Mouse (Mus musculus): Measurements from ENCODE around the gene Arhgef25.
"Not testable (repeated sequence)": the region's sequence is repeated elsewhere in the genome, so short reads cannot be mapped to it uniquely, and the experiment has no call there.

The Arhgef25 gene

DNA sequence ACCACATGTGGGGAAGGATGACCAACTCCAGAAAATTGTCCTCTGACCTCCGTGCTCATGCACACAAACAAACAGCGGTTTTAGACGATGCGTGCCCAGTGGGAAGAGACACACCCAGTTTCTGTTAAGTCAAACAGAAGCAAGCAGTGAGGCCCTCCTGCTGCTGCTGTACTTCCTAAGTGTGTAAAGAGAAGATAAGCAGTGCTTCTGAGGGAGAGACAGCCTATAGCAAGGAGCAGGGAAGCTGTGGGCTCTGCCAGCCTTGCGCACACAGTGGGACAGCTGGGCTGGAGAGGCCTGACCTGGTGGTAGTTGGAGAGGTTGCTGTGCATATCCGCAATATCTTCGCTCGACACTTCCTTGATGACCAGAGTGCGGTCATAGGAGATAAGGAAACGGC, 15.5 kb upstream of the Arhgef25 start:
- no peak for DNase-seq (ENCODE audit: low read depth, low spot score)

DNA sequence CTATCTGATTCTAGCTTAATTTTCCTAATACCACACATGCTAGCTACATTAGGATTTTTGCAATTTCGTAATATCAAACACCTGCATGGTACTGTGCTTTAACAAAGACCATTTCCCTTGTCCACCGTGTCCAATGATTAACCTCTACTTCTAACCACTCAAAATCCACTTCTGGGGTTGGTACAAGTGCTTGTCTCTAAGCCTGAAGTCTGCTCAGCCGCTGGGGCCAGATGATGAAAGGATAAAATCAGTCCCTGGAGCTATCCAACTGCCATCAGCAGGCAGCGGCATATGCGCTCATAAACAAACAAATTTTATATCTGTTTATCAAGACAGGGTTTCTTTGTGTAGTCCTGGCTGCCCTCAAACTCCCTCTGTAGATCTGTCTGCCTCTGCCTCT, 14.7 kb upstream of the Arhgef25 start:
- no peak for DNase-seq (ENCODE audit: low read depth, low spot score)

DNA sequence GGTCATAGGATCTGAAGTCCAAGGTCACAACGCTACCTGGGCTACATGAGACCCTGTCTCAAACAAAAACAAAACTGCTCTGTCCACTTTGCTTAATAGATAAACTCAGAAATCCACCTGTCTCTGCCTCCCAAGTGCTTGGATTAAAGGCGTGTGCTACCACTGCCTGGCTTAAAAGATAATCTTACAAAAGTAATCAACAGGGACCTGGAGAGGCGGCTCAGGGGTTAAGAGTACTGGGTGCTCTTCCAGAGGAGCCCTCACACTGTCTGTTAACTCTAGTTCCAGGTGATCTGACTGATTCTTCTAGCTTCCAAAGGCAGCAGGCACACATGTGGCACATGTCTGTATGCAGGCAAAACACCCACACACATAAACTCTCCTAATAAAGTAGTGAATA, 13.2 kb upstream of the Arhgef25 start:
- DNase-seq (ENCODE audit: low read depth, low spot score), result no peak

DNA sequence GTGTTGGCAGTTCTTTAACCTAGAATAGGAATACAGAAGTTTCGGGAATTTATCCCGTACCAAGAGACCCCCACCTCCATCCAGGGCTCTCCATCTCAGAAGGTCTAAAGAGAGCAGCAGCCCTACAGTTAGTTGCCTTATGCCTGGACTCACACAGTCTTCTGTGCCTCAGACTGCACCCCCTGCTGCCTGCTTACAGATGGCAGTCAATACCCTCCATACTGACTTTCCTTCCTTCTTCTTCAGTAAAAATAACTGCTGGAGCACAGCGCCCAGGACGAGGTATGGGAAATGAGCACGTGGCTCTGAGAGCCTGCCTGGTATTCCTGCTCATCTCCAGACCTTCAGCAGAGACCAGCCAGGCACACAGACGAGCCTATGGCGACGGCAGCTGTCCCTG, 10.4 kb upstream of the Arhgef25 start:
- peak; percentile 31 for DNase-seq (ENCODE audit: low read depth, low spot score)

DNA sequence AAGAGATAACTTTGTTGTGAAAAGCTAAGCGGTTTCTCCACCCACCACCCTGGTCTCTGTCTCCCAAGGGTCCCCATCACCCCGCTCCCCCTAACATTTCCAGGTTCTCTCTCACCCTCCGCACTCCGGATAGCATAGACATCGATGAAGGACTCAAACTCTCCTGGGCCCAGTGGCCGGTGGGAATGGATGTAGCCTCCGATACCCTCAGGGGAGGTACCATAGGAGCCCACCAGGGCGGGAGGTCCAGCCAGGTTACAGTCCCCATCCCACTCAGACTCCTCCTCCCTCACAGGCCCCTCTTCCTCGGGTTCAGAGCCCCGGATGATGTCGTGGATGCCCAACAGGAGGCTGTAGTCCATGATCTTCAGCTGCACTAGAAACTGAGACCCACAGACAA, 9.6 kb upstream of the Arhgef25 start:
- no peak for DNase-seq (ENCODE audit: low read depth, low spot score)

DNA sequence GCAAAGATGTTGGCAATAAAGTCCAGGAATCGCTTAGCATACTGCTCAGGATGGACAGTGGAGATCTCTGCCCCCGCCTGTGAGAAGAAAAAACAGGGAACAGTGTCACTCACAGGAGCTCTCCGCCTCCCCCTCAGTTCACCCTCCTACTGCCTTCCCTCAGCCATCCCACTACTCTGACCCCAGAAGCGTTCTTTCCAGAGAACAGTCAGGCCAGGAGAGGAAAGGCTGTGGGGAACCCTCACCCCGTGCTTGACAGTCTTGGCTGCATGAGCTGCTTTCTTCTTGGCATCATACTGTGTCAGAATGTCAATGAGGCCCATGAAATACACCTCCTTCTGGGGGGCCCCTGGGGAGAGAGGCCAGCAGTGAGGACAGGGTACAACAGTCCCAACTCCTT, 9.2 kb upstream of the Arhgef25 start:
- DNase-seq (ENCODE audit: low read depth, low spot score), result no peak

DNA sequence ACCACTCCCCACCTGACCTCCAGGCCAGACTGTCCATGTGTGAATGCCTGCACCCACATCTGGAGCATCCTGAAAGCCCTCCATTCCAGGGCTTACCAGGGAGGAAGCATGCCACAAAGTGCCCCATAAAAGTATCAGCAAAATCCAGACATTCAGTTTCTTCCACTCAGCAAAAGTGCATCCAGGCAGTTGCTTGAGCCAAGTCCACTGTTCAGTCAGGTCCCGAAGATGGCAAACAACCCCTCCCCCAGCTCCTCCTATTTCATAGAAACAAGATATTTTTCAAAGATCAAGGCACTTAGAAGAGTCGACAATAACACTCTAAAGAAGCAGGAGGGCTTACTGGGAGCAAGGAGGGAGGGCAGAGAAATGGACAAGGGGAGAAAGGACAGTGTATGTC, 8.6 kb upstream of the Arhgef25 start:
- DNase-seq (ENCODE audit: low read depth, low spot score), result no peak

DNA sequence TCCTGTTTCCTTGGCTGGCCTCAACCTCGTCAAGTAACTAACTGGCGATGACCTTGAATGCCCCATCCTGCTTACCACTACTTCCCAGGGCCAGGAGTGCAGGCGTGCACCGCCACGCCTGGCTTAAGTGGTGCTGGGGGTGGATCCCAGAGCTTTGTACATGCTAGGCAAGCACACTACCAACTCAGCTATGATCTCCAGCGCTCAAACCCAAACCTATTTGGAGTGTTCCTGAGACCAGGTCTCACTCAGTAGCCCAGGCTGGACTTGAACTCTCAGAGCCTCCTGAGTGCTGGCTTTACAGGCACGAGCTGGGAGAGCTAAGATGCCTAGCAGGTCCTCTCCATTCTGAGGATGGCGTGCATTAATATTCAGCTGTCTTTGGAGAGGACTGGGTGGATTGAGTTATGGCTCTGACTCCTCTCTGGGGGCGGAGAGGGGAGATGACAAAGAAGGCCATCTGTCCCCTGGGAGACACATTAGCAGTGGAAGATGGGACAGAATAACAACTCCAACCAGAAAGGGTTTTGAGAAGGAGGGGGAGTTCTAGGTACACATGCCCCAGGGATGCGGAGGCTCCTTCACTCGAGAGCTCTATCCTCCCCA, 7.7 kb upstream of the Arhgef25 start:
- DNase-seq (ENCODE audit: low read depth, low spot score), result no peak

DNA sequence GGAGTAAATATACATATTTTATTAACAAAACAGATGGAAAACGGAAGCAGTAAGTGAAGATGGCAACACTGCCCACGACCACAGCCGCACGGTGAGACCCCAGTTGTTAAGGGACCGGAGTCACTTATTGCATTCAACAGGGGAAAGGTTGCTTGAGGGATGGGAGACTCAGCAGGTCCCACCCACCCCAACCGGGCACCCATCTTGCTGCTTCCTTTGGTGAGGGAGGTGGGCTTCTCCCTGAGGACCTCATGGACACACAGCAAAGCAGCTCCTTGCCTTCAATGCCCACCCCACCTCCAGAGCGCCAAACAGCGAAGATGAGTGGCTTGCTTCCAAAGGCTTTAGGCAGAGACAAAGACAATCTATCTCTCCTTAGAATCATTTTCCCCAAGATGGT, 7.2 kb upstream of the Arhgef25 start:
- DNase-seq (ENCODE audit: low read depth, low spot score), result no peak

DNA sequence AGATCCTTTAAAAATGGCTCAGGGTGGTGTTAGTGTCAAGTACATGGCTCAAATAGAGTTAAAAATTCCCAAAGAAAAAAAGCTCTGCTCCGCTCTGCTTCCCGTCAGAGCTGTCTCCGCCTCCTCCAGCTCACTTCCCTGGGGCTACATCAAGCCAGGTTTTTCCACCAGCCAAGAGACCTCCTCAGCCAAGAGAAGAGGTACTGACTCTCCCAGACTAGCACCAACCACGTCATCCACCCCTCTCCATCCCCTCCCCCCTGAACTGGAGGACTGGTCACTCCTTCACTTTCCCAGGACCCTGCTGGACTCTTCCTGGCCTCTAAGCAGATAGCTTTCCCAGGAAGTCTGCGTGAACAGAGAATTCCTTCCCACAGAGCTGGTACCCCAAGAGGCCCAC, 6.5 kb upstream of the Arhgef25 start:
- peak; percentile 95 for DNase-seq (ENCODE audit: low read depth, low spot score)

DNA sequence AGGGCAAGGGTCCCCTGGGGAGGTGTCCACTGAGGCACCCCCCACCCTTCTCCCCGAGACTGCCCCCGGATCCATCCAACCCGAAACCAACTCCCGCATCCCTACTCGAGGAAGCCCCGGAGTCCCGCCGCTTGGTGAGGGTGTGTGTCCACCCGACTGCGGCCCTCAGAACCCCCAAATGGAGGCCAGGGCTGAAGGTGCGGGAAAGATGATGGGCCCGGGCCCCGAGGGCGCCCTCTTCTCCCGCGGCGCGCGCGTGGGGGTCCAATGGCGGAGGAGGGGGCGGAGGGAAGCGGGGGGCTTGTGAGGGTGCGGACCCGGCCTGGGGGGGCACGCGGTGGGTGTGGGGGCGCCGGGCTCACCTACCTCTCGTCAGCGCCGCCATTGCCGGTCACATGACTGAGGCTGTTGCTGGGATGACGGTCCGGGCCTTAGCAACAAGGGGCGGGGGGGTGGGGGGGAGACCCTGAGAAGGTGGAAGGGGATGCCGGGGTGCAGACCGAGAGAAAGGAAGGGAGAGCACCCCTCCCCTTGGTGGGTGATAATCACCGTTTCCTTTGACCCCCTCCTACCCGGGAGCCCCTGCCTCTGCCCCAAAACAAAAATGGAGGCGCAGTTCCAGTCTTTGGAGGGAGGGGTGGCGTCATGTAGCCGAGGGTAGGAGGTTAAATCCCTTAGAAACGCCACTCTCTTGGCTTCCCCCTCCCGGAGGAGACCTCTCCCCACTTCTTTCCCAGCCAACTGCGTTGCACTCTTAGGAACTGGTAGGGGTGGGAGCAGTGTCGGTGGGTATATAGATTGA, 5.6 kb upstream of the Arhgef25 start, which contains the start of gene Dtx3:
TSS of gene Dtx3 (minus strand) at position 401 of the 802 bp plus-strand sequence.
- DNase-seq (ENCODE audit: low read depth, low spot score), result peak; percentile 54

DNA sequence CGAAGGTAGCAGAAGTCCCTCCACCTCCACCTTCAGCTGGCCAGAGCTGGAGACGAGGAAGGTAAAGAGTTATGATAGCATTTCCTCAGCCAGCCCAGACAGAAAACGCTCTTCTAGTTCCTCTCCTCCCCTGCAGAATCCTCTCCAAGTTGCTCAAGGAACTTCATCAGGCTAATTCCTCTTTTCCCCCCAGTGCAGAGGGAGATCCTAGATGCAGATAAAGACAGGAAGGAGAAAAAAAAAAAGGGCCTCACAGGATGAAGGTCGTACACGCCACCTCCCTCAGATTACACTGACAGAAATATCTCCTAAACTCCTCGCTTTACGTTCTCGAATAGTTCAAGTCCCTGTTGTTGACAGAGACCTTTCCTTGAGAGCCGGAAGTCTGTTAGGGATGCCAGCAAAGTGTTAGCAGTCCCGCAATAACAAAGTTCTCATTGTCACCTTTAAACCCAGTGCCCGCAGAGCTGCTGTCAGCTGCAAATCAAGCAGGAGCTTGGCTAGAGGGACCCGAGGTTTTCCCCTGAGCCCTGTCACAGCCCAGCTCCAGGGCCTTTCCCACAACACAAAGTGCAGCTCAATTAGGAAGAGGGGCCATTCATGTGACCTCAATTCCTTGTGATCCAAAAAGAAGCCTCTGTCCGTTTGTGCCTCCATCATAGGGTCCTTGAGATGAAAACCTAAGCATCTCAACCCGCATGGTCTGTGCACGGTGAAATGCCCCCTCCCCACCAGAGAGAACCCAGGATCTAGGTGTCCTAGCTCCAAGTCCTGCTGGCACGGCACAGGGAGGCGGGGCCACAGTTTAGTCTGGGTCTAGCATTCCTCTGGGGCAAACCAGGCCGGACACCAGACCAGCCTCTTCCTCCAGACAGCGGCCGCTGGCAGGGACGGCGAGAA, 4.8 kb upstream of the Arhgef25 start:
- DNase-seq (ENCODE audit: low read depth, low spot score), result peak; percentile 83

DNA sequence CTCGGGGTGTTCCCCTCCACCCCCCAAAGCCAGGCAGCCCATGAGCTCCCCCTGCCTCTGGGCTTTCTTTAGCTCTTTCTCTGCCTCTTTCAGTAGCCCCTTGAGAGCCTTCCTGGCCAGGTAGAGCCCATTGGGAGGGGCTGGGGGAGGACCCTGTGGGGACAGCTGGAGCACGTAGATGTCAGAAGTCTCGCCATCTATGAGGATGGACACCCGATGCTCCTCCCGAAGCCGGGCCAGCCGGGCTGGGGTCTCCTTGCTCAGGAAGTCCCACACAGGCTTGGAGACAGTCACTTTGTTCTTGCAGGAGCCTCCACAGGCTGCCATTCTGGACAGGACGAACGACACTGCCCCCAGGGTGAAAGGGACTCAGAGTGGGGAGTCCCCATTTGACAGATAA, 3.1 kb upstream of the Arhgef25 start:
- DNase-seq (ENCODE audit: low read depth, low spot score), result no peak

DNA sequence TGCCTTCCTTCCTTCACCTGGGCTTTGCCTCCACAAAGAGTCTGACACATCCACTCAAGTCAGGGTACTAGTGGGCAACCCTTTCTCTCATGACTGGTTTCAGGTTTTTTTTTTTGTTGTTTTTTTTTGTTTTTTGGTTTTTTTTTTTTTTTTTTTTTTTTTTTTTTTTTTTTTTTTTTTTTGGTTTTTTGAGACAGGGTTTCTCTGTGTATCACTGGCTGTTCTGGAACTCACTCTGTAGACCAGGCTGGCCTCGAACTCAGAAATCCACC, 2.1 kb upstream of the Arhgef25 start:
- DNase-seq (ENCODE audit: low read depth, low spot score), result not testable (repeated sequence)

DNA sequence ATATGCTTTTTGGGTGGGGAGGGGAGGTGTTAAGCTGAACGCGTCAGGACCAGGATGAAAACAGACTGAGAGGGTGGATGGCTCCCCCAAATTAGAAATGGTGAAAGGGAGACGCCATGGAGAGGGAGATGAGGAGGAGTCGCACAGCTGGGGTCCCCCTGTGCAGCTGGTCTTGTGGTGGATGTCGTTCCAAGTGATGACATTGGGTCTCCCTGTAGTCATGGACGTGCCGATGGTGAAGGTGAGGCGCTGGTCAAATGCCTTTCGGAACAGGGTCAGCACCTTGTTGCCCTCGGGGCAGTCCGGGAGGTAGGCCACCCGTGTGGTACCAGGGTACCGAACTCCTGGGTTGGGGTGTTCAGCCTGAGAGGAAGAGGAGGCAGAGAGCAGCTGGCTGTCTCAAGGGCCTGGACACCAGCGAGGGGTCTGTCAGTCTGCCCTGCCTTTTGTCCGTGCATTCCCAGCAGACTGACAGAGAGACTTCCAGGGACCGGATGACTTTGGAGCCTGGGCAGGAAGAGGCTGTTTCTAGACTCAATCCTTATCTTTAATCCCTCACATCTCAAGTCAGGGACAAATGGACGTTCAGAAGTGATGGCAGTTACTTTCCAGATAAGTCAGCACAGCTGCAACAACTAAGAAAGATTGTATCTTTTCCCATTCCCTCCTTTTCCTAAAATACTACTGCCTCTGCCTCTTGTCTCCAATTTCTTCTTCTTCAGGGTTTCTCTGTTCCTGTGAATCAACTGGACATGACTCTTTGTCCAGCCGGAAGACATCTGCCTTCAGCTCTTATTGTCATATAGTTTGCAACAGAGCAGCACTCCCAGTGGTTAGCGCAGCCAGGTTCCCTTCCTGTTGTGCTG, 1.5 kb upstream of the Arhgef25 start:
- DNase-seq (ENCODE audit: low read depth, low spot score), result no peak

DNA sequence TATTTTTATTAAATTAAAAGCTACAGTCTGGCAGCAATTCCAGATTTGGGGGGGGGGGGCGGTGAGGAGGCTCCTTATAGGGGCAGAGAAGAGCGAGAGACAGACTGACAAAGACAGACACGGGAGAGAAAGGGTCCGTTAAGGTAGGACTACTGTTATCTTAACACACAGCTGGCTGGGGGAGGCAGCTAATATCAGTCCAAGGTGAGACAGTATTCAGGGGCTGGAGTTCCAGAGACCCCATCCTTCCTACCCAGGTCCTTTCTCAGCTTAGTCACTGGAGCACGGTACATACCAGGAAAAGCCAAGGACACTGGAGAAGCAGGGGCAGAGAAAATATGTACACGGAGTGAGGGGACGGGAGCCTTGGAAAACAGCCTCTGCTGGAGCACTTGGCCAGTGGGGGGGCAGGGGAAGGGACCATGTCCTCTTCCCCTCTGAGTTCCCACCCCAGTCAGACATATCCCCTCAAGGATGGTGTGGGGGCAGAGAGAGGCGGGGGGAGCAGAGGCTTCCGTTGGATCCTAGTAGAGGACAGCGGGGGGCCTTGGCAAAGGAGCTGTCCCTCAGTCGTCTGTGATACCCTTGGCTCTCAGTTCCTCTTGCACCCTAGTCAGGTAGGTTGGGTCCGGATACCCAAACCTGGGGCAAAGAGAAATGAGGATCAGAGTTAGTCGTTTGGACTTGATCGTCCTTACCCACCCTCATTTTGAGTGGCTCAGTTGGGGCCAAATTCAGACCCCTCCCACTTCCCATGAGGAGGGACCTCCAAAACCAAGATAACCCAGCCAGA, 711 bp upstream of the Arhgef25 start:
- peak; percentile 26 for DNase-seq (ENCODE audit: low read depth, low spot score)

DNA sequence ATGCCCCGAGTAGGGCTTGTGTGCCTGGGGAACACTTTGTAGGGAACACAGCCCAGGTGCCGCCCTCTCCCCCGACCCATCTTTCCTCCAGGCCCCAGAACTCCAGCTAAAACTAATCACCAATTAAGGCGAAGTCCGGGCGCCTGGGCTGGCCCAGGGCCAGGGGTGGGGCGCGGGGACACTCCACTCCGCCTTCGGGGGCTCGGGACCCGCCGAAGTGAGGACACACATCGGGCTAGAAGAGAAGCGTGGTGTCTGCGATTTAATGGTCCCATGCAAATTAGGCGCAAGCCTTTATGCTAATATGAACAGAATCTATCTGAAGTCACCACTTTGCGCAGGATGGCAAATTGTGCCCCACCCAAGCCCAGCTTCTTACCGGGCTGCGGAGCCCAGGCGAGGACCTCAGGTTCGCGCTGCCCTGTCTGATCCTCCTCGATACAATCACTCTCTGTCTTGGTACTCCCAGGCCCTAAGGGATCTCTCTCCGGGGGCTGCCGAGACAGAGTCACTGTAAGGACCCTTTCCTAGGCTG, 700 bp downstream of the Arhgef25 start:
- DNase-seq (ENCODE audit: low read depth, low spot score), result peak; percentile 76

DNA sequence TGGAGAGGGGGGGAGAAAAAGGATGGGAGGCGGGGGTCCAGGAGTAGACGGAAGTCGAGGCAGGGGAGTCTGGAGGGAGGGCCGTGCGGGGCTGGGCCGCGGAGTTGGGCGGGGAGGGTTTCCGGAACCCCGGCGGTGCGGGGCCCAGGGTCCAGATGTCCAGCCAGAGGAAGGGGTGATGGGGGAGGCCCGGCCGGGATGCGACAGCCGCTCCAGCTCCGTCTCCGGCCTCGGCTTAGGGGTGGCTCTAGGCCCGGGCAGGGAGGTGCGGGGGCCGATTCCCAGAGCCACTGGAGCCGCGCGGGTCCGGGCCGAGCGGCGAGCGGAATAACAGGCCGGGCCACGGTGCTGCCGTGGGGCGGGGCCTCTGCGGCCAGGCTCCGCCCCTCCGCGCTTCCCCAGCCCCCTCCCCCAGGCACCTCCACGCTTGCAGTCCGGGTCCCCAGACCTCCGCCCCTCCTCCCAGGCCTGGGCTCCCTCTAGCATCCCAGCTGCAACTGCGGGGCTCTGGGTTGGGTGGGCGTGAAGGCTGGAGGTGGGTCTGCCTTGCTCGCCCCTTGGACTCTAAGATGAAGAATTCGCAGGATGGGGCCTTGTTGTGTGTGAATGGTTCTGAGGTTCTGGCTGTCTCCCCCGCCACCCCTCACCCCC, 1.3 kb downstream of the Arhgef25 start:
- peak; percentile 74 for DNase-seq (ENCODE audit: low read depth, low spot score)

DNA sequence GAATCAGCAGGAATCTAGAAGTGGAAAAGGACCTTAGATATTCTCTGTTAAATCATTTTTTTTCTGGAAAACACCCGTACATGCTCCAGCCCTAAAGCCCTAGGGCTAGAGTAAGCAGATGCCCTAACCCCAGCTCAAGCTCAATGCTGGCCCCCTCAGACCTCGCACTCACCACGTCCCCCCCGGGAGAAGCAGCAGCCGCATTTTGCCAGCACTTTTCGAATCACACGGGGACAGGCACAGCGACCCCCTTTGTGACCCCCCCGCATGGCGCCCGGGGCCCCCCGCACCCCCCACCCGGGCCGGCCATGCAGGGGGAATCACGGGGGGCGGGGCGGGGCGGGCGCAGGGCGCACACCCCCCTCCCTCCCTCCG, 1.8 kb downstream of the Arhgef25 start:
- no peak for DNase-seq (ENCODE audit: low read depth, low spot score)
